In the genomic region with DNA sequence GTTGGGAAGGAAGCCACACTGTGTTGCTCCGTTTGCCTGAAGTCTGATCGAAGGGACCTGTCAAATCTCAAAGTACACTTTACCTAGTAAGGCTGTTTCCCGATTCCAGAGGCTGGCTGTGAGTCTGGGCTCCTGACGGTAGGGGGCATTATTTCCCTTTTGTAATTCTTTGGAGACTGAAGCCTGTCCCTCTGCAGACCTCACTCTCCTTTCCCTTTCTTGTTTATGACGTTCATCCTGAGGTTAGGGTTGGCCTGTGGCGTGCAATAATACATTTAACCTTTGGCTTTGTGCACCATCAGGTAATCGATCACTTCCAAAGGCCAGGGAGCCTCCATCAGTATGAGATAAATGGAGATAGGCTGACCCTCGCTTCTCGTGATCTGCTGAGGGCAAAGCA, we compare ENCODE assay signal across 9 mouse cellular contexts. TPM values are rescaled to one million over a fixed set of nuclear protein-coding genes. Genes with fewer than 3 reads are reported as not detected.
DNase-seq lines count a peak whose midpoint lies in the region; ATAC-seq and TF ChIP-seq lines count a peak whose summit lies in the region.
"Had no signal": no experiment of that assay in that cellular context is flagged by ENCODE, and none has a peak within 500 bp of the region (broad histone marks: within the 10 kb centered on the region; RNA-seq: fewer than 3 reads in every experiment).

No protein-coding gene starts in this region.

- H3K9ac ChIP-seq in kidney, postnatal 0 days (ENCODE audit: low read depth, low read length), result no peak overlapping the region
- H3K9ac ChIP-seq in neural tube, embryonic 15.5 days (replicated peaks), result no peak overlapping the region
- H3K9ac ChIP-seq: embryonic facial prominence, embryonic 12.5 days had no signal

- no peaks in the 10 kb centered on the region for H3K9me3 ChIP-seq in kidney, postnatal 0 days (replicated peaks; ENCODE audit: low read length)
- no peaks in the 10 kb centered on the region for H3K9me3 ChIP-seq in neural tube, embryonic 15.5 days (replicated peaks)
- H3K9me3 ChIP-seq: embryonic facial prominence, embryonic 12.5 days had no signal

- ATAC-seq in kidney, postnatal 0 days (replicated peaks; ENCODE audit: low FRiP score, low read depth), result 0 out of 2 replicates have a peak, but pooled peaks have one; percentile 43
- peak; percentile 53; the same call in 1 of the 2 replicates for ATAC-seq in neural tube, embryonic 15.5 days (ENCODE audit: low FRiP score)

- no peaks in the 10 kb centered on the region for H3K4me1 ChIP-seq in kidney, postnatal 0 days (replicated peaks; ENCODE audit: insufficient read depth, low read length)
- H3K4me1 ChIP-seq in neural tube, embryonic 15.5 days, result peaks cover 5% of the 10 kb centered on the region; the same call in 1 of the 2 replicates
- H3K4me1 ChIP-seq: embryonic facial prominence, embryonic 12.5 days had no signal

- H3K27me3 ChIP-seq in kidney, postnatal 0 days (ENCODE audit: insufficient read depth, low read length), result no peaks in the 10 kb centered on the region
- H3K27me3 ChIP-seq in neural tube, embryonic 15.5 days (replicated peaks), result no peaks in the 10 kb centered on the region
- H3K27me3 ChIP-seq: embryonic facial prominence, embryonic 12.5 days had no signal

- H3K27ac ChIP-seq in kidney, postnatal 0 days, result no peak overlapping the region
- H3K27ac ChIP-seq in neural tube, embryonic 15.5 days (replicated peaks), result no peak overlapping the region
- H3K27ac ChIP-seq: embryonic facial prominence, embryonic 12.5 days had no signal

- peak; percentile 84 for TF ChIP-seq CTCF in kidney, postnatal 0 days (IDR thresholded peaks at IDR 0.05; ENCODE audit: low read depth)

- H3K4me2 ChIP-seq in kidney, postnatal 0 days (ENCODE audit: low read length), result no peak overlapping the region
- peak overlapping the region; percentile 33 for H3K4me2 ChIP-seq in neural tube, embryonic 15.5 days
- H3K4me2 ChIP-seq: embryonic facial prominence, embryonic 12.5 days had no signal

- 9% methylated on average over 9 of the region's 9 CpGs for WGBS in kidney, postnatal 0 days
- 19% methylated on average over 9 of the region's 9 CpGs for WGBS in neural tube, embryonic 15.5 days

- peak; percentile 10 to 15 for DNase-seq in urinary bladder, postnatal 36 days (ENCODE audit: low spot score in 2 of 2)
- no peak for DNase-seq in urinary bladder, adult 2 months (ENCODE audit: low spot score)
- peak; percentile 83 to 87 for DNase-seq in cerebellum, postnatal 14 days
- DNase-seq in frontal cortex, postnatal 36 days (ENCODE audit: low spot score in 2 of 2), result peak; percentile 68 to 77
- peak; percentile 82 for DNase-seq in kidney, postnatal 0 days (ENCODE audit: low spot score)
- DNase-seq in liver, result peak; percentile 31
- no peak for DNase-seq in spleen, postnatal 10 days (ENCODE audit: low spot score in 2 of 2)

- no peak overlapping the region for H3K4me3 ChIP-seq in kidney, postnatal 0 days (replicated peaks; ENCODE audit: low read depth, low read length)
- no peak overlapping the region for H3K4me3 ChIP-seq in neural tube, embryonic 15.5 days (replicated peaks)
- H3K4me3 ChIP-seq: embryonic facial prominence, embryonic 12.5 days had no signal

- H3K36me3 ChIP-seq in kidney, postnatal 0 days (ENCODE audit: insufficient read depth, low read length), result no peaks in the 10 kb centered on the region
- H3K36me3 ChIP-seq in neural tube, embryonic 15.5 days, result no peaks in the 10 kb centered on the region
- H3K36me3 ChIP-seq: embryonic facial prominence, embryonic 12.5 days had no signal

RNA-seq across cellular contexts. Expression of a gene that starts 48.8 kb away (rescaled TPM):
- 7.3 and 11.4 TPM in 2 replicates for polyA plus RNA-seq in urinary bladder, adult 2 months (2012; rRNA removed)
- 5.6 and 6.3 TPM in 2 replicates for polyA plus RNA-seq in kidney, postnatal 0 days (2015; fragmentation: Nextera tagmentation; extraction: Ambion mirVana)
- 8.7 and 8.9 TPM in 2 replicates for polyA plus RNA-seq in neural tube, embryonic 15.5 days (2015; fragmentation: Nextera tagmentation; extraction: Ambion mirVana)

Comparison
In these comparisons a context has a peak if more than half of its experiments do, and no peak if none do; other contexts are left out.
1. DNase-seq: peak in urinary bladder, postnatal 36 days (2 of 2), cerebellum, postnatal 14 days (2 of 2), frontal cortex, postnatal 36 days (2 of 2), kidney, postnatal 0 days (single experiment) and liver (single experiment); none in urinary bladder, adult 2 months (single experiment) and spleen, postnatal 10 days (0 of 2).